Mouse (Mus musculus): ENCODE data around the gene Pax4.

The Pax4 gene

DNA sequence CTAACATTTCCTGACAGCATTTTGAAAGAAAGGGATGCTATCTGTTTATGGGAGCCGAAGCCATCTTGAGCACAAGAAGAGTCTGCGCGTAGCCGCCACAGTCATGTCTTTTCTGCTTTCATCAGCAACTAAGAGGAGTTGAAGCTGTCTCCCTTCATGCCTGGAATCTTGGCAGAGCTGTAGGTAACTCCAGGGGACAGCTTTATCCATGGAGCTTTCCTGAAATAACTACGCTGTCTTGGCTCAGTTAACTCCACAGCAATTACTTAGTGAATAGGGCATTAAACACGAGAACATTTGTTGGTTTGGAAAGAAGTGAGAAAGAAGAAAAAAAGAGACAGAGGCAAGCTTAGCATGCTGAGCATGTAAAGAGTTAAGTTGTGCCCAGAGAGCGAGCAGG, 1.2 kb downstream of the Pax4 start:
- no peak for DNase-seq (ENCODE audit: low spot score)

- no peak for DNase-seq (ENCODE audit: low spot score)
Observed at GRCm38 (mm10) chr6:28431538-28431855, 17.7 kb downstream of the Pax4 start.

DNA sequence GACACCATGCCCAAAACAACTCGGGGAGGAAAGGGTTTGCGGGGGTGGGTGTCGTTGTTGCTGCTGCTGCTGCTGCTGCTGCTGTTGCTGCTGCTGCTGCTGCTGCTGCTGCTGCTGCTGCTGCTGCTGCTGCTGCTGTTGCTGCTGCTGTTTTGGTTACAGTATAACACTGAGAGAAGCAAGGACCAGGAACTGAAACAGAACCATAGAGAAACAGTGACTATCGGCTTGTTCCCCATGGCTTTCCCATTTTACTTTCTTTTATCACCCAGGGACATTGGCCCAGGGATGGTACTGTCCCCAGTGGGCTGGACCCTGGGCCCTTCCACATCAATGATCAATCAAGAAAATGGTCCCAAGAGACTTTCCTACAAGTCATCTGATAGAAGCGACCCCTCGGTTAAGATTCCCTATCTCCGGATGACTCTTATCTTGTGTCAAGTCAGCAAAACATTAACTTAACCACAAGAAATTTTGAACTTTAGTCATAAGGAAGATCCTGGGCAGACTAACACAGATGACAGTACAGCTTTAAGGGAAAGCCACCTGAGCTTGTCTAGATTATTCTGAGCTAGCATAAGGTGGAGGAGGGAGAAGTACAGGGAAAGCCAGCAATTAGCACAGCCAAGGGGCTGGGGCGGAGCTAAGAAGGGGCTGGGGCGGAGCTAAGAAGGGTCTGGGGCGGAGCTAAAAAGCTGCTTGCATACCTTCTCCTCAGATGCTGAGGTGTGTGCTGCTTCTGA, 18.2 kb downstream of the Pax4 start:
- DNase-seq (ENCODE audit: low spot score) = no peak

DNA sequence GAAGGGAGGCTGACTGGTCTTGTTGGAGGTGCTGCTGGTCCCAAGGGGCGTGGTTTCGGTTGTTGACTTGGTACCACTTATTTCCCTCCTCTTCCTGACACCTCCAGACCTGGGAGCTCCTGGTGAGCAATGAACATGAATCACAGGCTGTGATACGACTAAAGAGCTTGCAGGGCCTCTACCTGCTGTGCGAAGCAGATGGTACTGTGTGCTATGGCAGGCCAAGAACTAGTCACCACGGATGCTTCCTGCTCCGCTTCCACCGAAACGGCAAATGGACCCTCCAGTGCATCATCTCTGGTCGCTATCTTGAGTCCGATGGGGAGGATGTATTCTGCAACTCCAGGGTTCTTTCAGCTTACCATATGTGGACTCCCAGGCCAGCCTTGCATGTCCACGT, 19.3 kb downstream of the Pax4 start:
- no peak for DNase-seq (ENCODE audit: low spot score)

- no peak for DNase-seq (ENCODE audit: low spot score)
Observed at GRCm38 (mm10) chr6:28428290-28428689, 20.9 kb downstream of the Pax4 start, which contains the start of gene Gcc1. TSS of gene Gcc1 (minus strand) at chr6:28428390.

DNA sequence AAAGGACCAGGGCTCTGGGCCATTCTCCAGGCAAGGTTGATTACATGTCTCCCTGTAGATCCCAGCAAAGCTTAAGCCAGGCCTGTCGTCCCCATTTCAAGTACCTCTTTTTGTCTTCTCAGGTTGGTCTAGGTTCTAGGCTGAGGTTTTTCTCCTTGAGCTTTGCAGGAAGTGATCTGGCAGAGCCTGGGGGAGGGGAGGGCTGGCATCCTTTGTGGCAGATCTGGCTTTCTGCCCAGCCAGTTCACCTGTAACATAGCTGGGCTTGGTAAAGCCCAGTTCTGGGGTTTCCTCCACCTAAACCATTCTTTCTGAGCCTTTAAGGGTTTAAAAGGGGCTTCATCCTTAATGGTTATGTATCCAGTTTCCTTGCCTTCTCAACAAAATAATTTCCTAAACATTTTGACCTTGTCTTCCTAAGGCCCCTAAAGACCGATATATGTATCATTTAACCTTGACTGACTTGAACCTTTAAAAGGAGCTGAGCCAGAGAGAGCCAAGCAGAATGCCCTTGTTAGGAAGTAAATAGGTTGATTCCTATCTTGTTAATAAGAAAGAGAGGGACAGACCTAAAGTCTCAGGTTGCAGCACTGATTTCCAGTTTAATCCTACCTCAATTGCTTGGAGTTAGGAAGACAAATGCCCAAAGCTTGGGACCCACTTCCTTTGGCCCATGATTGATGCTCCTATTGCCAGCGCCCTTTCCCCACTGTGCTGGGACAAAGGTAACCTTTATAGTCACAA, 21.9 kb downstream of the Pax4 start, which contains the start of gene Fscn3:
Gene Fscn3, plus strand, starts transcription at position 694 of the 744 bp plus-strand sequence.
- DNase-seq (ENCODE audit: low spot score) = peak; percentile 66

DNA sequence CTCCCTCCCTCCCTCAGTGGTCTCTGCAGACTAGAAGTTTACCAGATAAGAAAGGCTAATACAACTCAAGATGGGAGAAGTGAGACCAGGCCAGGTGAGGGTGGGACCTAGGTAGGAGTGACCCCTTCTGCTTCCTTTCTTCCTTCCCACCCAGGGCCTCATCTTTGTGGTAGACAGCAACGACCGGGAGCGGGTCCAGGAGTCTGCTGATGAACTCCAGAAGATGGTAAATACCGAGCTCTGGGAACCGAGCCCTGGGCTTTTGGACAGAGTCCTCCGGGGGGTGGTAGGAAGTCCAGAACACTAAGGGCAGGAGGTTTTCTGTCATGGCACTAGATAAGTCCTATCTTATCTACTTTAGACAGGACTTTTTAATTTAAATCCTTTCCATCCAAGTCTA, 24.1 kb downstream of the Pax4 start:
- no peak for DNase-seq (ENCODE audit: low spot score)

DNA sequence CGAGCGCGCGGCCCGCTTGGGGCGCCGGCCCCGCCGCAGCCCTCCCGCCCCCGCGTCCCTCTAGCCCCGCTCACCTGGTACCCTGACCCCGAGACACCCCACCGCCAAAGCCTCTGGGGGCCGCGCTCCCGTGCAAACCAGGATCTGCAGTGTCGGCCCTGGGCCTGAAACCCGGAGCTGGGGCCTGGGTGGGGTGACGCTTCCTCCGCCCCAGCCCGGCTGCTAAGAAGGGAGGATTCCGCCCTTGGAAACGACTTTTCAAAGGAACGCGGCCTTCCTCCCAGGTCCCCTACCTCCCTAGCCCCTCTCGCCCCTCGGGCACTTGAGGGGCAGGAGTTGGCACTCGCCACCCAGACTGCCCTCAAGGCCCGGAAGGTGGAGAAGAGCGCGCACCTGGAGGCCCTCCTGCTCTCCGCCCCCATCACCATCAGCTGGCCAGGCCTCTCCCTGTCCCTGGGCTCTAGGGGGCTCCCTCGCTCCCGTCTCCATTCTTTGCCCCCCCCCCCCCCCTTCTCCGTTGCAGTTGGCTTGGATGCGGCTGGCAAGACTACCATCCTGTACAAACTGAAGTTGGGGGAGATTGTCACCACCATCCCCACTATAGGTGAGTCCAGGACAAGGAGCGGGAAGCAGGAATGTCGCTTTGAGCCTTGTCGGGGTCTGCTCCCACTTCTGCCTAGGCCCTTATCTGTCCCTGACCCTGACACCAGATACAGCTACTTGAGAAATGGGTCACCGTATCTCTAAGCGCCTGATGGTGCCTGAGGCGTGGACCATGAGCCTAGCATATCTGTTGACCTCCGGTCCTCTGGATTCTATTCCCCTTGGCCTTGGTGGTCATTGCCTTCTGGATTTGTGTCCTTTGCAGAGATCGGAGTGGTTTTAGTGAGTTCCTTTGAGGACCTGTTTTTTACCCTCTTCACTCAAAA, 25.1 kb downstream of the Pax4 start:
- DNase-seq (ENCODE audit: low spot score) = peak; percentile 44

GRCm38 (mm10) chr6:28423313-28423712, 25.8 kb downstream of the Pax4 start, which contains the start of gene Arf5:
TSS of gene Arf5 (plus strand) at chr6:28423560.
- DNase-seq (ENCODE audit: low spot score) = peak; percentile 90

GRCm38 (mm10) chr6:28422651-28423290, 26.4 kb downstream of the Pax4 start:
- no peak for DNase-seq (ENCODE audit: low spot score)

DNA sequence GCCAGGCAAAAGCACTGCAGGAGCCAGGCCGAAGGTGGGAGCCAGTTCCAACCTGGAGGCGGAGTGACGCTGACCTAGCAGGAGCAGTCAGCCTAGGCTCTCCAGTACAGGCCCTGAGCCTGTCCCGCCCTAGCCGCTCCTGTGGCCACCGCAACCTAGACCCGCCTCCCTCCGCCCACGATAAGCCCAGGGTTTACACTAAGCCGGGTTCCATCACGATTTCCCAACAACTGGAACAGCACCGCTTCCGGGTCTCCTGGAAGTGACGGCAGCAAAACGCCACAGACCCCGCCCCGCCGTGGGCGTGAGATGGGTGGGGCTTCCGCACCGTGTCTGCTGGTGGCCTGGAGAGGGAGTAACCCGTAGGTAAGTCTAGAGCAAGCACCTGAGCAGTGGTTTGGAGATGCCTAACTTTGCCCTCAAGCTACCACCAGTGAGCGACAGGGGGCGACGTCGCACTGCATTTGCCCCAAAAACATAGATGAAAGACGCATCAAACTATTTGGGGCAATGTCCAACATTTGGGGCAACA, 27.6 kb downstream of the Pax4 start:
- peak; percentile 97 for DNase-seq (ENCODE audit: low spot score)

- DNase-seq (ENCODE audit: low spot score) = no peak
Observed at GRCm38 (mm10) chr6:28420865-28421264, 28.3 kb downstream of the Pax4 start.

GRCm38 (mm10) chr6:28420361-28420760, 28.8 kb downstream of the Pax4 start:
- no peak for DNase-seq (ENCODE audit: low spot score)

GRCm38 (mm10) chr6:28419673-28420072, 29.5 kb downstream of the Pax4 start:
- no peak for DNase-seq (ENCODE audit: low spot score)

GRCm38 (mm10) chr6:28418449-28418848, 30.7 kb downstream of the Pax4 start:
- no peak for DNase-seq (ENCODE audit: low spot score)

DNA sequence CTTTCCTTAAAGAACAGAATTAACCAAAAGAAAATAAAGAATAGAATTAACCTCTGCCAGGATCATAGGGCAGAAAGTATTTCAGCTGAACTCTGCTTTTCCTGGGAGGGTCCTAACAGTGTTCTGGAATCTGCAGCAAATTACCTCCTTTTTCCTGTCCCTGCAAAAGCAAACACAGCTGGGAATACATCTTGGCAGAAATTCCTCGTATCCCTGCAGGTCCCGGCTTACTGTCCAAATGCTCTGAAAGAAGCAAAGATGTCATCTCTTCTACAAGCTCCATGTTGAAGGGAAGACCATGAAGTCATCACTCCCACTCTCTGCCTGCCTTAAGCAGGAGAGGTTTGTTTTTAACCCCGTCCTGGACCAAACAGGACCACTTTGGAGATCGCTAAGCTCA, 32.2 kb downstream of the Pax4 start:
- no peak for DNase-seq (ENCODE audit: low spot score)

DNA sequence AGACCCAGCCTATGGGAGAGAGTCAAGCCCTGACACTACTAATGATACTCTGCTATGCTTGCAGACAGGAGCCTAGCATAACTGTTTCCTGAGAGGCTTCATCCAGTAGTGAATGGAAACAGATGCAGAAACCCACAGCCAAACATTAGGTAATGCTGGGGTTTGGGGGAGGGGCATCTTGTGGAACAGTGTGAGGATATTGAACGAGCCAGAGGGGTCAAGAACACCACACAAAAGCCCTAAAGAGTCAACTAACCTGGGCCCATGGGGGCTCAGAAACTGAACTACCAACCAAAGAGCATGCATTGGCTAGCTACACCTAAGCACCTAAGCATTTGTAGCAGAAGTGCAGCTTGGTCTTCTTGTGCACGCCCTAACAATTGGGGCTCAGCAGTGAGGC, 37.9 kb downstream of the Pax4 start:
- no peak for DNase-seq (ENCODE audit: low spot score)

DNA sequence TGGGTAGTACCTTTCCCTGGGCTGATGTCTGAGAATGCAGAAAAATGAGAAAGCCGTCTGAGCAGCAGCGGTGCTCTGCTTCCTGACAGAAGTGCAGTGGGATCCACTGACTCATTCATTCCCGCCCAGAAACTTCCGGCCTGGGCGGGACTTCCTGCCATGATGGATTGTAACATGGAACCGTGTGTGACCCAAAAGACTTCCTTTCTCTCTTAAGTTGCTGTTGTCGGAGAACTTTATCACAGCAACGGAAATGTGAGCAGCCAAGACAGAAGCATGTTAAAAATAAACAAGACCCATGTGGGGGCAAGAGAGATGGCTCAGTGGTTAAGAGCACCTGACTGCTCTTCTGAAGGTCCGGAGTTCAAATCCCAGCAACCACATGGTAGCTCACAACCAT, 39.1 kb downstream of the Pax4 start:
- DNase-seq (ENCODE audit: low spot score) = peak; percentile 48

- DNase-seq (ENCODE audit: low spot score) = no peak
Observed at GRCm38 (mm10) chr6:28399791-28400190, 49.4 kb downstream of the Pax4 start.

GRCm38 (mm10) chr6:28398726-28399125, 50.4 kb downstream of the Pax4 start:
- no peak for DNase-seq (ENCODE audit: low spot score)

GRCm38 (mm10) chr6:28397681-28398203, 51.4 kb downstream of the Pax4 start, which contains the start of gene Zfp800:
TSS of gene Zfp800 (minus strand) at chr6:28398005.
- DNase-seq (ENCODE audit: low spot score) = peak; percentile 35

Data from T-cell, adult 2 months (primary cell).